Mouse (Mus musculus): ENCODE data around the gene Ptar1. TPM values are rescaled to one million over a fixed set of nuclear protein-coding genes. Genes with fewer than 3 reads are reported as not detected.

Gene Ptar1
- total and polyA plus RNA-seq, 2 experiments from 2014 or later, result 5.2 to 17.0 TPM

- no peaks in the 10 kb centered on the region for H3K4me1 ChIP-seq (ENCODE audit: insufficient read depth, low read length)
- 65% methylated on average over 3 of the region's 3 CpGs for WGBS
- ATAC-seq (no peak), DNase-seq (ENCODE audit: low spot score) (no peak)
- no peaks in the 10 kb centered on the region for H3K36me3 ChIP-seq (ENCODE audit: insufficient read depth, low read length)
- TF ChIP-seq CTCF (IDR thresholded peaks at IDR 0.05; ENCODE audit: low read depth), result no peak
- no peak overlapping the region for H3K9ac ChIP-seq (replicated peaks; ENCODE audit: low read length)
- no peaks in the 10 kb centered on the region for H3K9me3 ChIP-seq (ENCODE audit: low read length)
- no peak overlapping the region for H3K27ac ChIP-seq
- H3K4me3 ChIP-seq (ENCODE audit: low read length), result no peak overlapping the region
- no peak overlapping the region for H3K4me2 ChIP-seq (ENCODE audit: low read depth, low read length)
- H3K27me3 ChIP-seq (ENCODE audit: insufficient read depth, low read length), result no peaks in the 10 kb centered on the region
Observed at GRCm38 (mm10) chr19:23746506-23746905, 59.3 kb downstream of the Ptar1 start.

DNA sequence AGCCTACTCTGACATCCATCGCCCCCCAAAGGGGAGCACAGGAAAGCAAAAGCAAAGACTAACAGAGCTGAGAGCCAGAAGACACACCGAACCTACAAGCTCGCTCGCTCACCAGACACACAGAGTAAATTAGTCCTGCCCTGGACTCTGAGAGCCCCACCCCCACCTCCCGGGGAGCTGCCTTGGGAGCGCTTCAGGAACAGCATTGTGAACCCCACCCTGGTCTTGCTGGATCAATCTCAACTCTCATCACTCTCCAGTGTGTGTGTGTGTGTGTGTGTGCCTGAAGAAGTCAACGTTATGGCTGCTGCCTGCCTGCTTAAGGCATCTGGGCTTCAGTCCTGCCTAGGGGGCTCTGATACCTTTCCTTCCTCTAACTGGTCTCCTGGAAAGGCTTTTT lies 69.8 kb downstream of the Ptar1 start:
- H3K4me1 ChIP-seq (ENCODE audit: insufficient read depth, low read length), result no peaks in the 10 kb centered on the region
- no peak for ATAC-seq
- peak; percentile 17; the same call in 1 of the 2 replicates for TF ChIP-seq CTCF (IDR thresholded peaks at IDR 0.05; ENCODE audit: low read depth)
- H3K9me3 ChIP-seq (ENCODE audit: low read length), result no peaks in the 10 kb centered on the region
- no peak overlapping the region for H3K27ac ChIP-seq
- H3K27me3 ChIP-seq (ENCODE audit: insufficient read depth, low read length), result no peaks in the 10 kb centered on the region
- no peak overlapping the region for H3K9ac ChIP-seq (replicated peaks; ENCODE audit: low read length)
- DNase-seq (ENCODE audit: low spot score), result no peak
- H3K4me3 ChIP-seq (ENCODE audit: low read length), result no peak overlapping the region
- no peak overlapping the region for H3K4me2 ChIP-seq (ENCODE audit: low read depth, low read length)
- H3K36me3 ChIP-seq (ENCODE audit: insufficient read depth, low read length), result no peaks in the 10 kb centered on the region
- 25% methylated on average over 7 of the region's 7 CpGs for WGBS

DNA sequence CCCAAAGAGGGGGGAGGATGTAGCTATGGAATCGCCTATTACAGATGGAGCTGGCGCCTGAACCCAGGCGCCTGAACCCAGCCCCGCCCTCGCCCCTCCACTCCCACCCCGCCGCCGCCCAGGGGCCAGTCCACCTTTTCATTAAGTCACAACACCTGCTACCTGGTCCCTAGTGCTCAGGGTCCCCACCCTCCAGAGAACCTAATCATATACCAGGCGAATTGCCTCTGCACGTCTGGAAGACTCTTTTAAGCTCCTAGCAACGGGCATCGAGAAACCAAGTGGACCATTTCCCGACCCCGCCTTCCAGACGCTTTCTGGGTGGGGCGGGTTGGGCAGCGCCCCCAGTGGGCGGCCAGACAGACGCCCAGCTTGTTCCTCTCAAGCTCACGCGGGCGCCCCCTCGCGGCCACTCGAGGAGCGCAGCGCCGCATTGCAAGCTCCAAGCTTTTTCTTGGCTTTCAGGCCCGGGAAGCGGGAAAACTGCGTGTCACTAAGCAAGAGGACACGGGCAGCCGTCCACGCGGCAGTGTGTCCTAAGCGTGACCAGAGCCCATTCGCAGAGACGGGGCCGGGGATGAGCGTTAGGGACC lies 70.8 kb downstream of the Ptar1 start:
- peak; percentile 98 for TF ChIP-seq CTCF (IDR thresholded peaks at IDR 0.05; ENCODE audit: low read depth)
- H3K9ac ChIP-seq (replicated peaks; ENCODE audit: low read length), result peak overlapping the region; percentile 92
- no peaks in the 10 kb centered on the region for H3K36me3 ChIP-seq (ENCODE audit: insufficient read depth, low read length)
- ATAC-seq (peak; percentile 82), DNase-seq (ENCODE audit: low spot score) (peak; percentile 98)
- H3K9me3 ChIP-seq (ENCODE audit: low read length), result no peaks in the 10 kb centered on the region
- 0 out of 2 replicates have a peak, but pooled peaks cover 3% of the 10 kb centered on the region for H3K4me1 ChIP-seq (ENCODE audit: insufficient read depth, low read length)
- 2% methylated on average over 40 of the region's 40 CpGs for WGBS
- peak overlapping the region; percentile 75 for H3K4me2 ChIP-seq (ENCODE audit: low read depth, low read length)
- H3K27me3 ChIP-seq (ENCODE audit: insufficient read depth, low read length), result no peaks in the 10 kb centered on the region
- H3K4me3 ChIP-seq (ENCODE audit: low read length), result peak overlapping the region; percentile 82
- H3K27ac ChIP-seq, result peak overlapping the region; percentile 98

- H3K4me1 ChIP-seq (ENCODE audit: insufficient read depth, low read length), result peaks cover 10% of the 10 kb centered on the region; the same call in 1 of the 2 replicates
- DNase-seq (ENCODE audit: low spot score) (peak; percentile 96), ATAC-seq (peak; percentile 88)
- no peaks in the 10 kb centered on the region for H3K36me3 ChIP-seq (ENCODE audit: insufficient read depth, low read length)
- 0 out of 2 replicates have a peak, but pooled peaks have one; percentile 23 for TF ChIP-seq CTCF (IDR thresholded peaks at IDR 0.05; ENCODE audit: low read depth)
- no peaks in the 10 kb centered on the region for H3K9me3 ChIP-seq (ENCODE audit: low read length)
- H3K27me3 ChIP-seq (ENCODE audit: insufficient read depth, low read length), result no peaks in the 10 kb centered on the region
- H3K4me3 ChIP-seq (ENCODE audit: low read length), result peak within 1 kb of the TSS; percentile 82
- 1% methylated on average over 78 of the region's 98 CpGs for WGBS
- peak within 1 kb of the TSS; percentile 75 for H3K4me2 ChIP-seq (ENCODE audit: low read depth, low read length)
- H3K27ac ChIP-seq, result peak within 1 kb of the TSS; percentile 98
- peak within 1 kb of the TSS; percentile 92 for H3K9ac ChIP-seq (replicated peaks; ENCODE audit: low read length)
Observed at GRCm38 (mm10) chr19:23758554-23759321, 71.5 kb downstream of the Ptar1 start, which contains the start of gene Apba1. Gene Apba1, plus strand, starts transcription at chr19:23758887.

DNA sequence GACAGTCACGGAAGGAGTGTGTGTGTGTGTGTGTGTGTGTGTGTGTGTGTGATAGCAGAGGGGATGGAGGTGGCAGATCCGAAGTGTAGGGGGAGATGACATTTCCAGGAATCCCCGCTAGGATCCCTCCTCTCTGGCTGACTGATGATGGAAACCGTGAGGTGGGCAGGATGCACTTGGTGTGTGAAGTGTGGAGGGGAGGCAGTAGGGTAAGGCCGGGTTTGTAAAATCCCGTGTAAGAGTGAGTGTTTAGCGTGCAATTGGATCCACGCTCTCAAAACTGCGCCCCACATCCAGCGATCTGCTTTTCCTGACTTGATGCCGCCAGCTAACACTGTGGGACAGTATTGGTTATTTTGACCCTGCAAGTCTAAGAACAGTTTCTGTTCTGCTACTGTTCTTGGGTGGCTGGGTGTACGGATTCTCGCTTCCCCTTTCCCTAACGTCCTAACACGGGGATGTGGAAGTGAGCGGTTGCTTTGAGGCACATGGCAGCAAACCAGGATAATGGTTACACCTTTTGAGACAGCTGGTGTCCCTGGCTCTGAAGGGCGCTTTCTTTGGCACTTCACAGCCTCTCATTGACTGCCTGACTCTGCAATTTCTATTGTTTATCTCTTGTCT lies 72.2 kb downstream of the Ptar1 start:
- WGBS, result under 1% methylated on average over 17 of the region's 17 CpGs

GRCm38 (mm10) chr19:23763371-23763770 lies 76.1 kb downstream of the Ptar1 start:
- DNase-seq (ENCODE audit: low spot score) (no peak), ATAC-seq (no peak)
- 78% methylated on average over 6 of the region's 6 CpGs for WGBS
- Histone ChIP-seq H3K4me2 (ENCODE audit: low read depth, low read length) (no peak overlapping the region), H3K9ac (replicated peaks; ENCODE audit: low read length) (no peak overlapping the region), H3K9me3 (ENCODE audit: low read length) (no peaks in the 10 kb centered on the region), H3K27ac (0 out of 2 replicates have a peak overlapping the region, but pooled peaks have one; percentile 46), H3K36me3 (ENCODE audit: insufficient read depth, low read length) (no peaks in the 10 kb centered on the region), H3K4me1 (ENCODE audit: insufficient read depth, low read length) (peaks cover 22% of the 10 kb centered on the region), H3K4me3 (ENCODE audit: low read length) (no peak overlapping the region), H3K27me3 (ENCODE audit: insufficient read depth, low read length) (no peaks in the 10 kb centered on the region)
- TF ChIP-seq CTCF (IDR thresholded peaks at IDR 0.05; ENCODE audit: low read depth), result no peak

More for the DNA sequence above, 72.2 kb downstream of the Ptar1 start:
- ATAC-seq (peak; percentile 11), DNase-seq (ENCODE audit: low spot score) (peak; percentile 50)
- no peaks in the 10 kb centered on the region for H3K9me3 ChIP-seq (ENCODE audit: low read length)
- H3K27me3 ChIP-seq (ENCODE audit: insufficient read depth, low read length), result no peaks in the 10 kb centered on the region
- peaks cover 14% of the 10 kb centered on the region; the same call in 1 of the 2 replicates for H3K4me1 ChIP-seq (ENCODE audit: insufficient read depth, low read length)
- peak; percentile 39; the same call in 1 of the 2 replicates for TF ChIP-seq CTCF (IDR thresholded peaks at IDR 0.05; ENCODE audit: low read depth)
- peak overlapping the region; percentile 75 for H3K4me2 ChIP-seq (ENCODE audit: low read depth, low read length)
- H3K36me3 ChIP-seq (ENCODE audit: insufficient read depth, low read length), result no peaks in the 10 kb centered on the region
- peak overlapping the region; percentile 82 for H3K4me3 ChIP-seq (ENCODE audit: low read length)
- peak overlapping the region; percentile 92 for H3K9ac ChIP-seq (replicated peaks; ENCODE audit: low read length)
- H3K27ac ChIP-seq, result peak overlapping the region; percentile 98
